Mouse (Mus musculus) lung, postnatal 10 days (tissue): ENCODE measurements at regions not wholly inside any gene's neighbourhood (a gene's known extent, or its start where the extent isn't known, plus 50 kb on each side); places are given as distances from the start of the nearest gene placed in this dataset.

Experiments
- DNase-seq: peaks from one replicate; pipeline ENCODE4 v3.0.0; 2021

GRCm38 (mm10) chr6:11647651-11648050, 259.6 kb downstream of the Ndufa4 start:
- DNase-seq, result no peak

DNA sequence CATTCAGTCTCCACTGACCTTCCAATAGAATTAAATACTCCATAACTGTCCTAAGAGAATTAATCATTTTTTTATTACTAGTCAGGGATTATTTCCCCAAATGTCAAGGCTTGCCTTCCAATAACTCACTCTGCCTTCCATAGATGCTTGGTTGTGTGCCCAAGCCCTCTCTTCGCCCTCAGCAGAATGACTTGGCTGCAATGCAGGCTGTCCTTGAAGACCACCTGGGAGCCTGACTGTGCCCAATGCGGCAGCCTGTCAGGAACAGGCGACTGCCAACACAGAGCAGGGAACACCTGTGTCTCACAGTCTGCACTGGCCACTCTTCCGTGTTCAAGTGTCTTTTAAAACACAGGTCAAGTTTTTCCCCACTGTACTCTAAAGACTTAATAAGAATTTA, 294.0 kb downstream of the Ndufa4 start:
- DNase-seq, result no peak

GRCm38 (mm10) chr6:11608214-11608613, 299.1 kb downstream of the Ndufa4 start:
- DNase-seq, result no peak

DNA sequence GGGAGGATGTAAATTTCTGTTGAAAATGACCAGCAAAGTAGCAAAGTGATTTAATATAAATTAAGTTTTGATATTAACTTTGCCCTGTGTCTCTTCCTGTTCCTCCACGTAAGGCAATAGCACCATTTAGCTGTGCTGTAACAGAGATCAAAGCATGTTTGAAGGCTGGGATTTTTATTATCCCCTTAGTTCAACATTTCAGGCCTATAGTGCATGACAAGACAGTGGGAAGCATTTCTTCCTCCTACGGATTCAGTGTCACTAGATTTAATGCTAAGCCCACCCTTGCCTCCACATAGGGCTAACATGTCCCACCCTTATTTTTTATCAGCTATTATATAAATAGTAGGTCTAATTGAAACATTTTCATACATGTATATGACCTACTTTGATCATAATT, 299.6 kb downstream of the Ndufa4 start:
- DNase-seq, result no peak

DNA sequence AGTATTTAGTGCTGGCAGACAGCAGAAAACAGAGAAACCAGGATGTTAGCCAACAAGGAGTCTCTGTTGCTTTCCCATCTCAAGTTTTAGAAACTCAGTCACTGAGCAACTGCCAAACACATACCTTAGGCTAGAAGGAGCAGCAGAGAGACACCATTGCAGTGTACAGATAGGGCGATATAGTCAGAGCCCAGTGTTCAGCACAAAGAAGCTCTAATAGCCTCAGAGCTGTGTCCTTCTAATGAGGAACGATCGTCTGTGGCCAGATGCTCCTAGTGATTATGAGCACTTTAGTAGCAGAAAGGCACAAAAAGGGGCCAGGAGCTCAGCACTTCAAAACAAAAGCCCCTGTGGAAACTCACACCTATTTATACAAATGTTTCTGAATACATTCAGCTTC, 301.2 kb downstream of the Ndufa4 start:
- no peak for DNase-seq

- no peak for DNase-seq
Measured at GRCm38 (mm10) chr6:11605526-11605925, 301.8 kb downstream of the Ndufa4 start.

DNA sequence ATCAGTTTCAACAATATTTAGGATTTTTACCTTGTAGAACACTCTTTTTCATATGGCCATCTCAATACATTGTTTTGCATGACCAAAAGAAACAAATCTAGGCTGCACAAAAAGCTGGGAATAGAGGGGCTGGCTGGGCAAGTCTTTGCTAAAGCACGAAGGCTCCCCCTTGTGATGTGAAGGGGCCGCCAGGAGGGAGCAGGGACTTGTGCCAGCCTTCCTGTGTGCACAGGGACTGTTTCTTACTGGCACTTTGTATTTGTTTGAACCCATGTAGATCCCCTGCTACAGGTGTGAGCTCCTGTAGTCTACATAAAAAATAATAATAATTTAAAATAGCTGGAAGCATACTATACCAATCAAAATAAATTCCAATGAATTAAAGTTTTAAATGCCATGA, 312.4 kb downstream of the Ndufa4 start:
- no peak for DNase-seq

- peak; percentile 11 for DNase-seq
Measured at GRCm38 (mm10) chr6:11593583-11594271, 313.6 kb downstream of the Ndufa4 start.

DNA sequence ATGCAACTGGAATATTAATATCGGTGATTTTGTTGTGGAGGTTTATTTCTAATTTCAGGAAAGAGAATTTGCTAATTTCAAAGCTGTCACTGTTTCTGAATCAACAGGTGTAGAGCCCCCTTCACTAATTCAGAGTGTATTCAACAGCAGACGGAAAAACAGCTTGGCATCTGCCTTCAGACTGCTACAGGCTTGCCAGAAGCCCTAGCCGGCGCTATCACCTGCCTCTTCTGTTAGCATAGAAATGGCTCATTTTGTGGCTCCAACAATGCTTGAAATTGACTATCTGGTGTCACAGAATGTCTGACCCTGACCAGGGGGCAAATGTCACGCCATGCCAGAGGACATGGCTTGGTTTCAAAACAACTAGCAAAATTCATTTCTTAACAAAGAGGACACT, 331.2 kb downstream of the Ndufa4 start:
- no peak for DNase-seq

- no peak for DNase-seq
Measured at GRCm38 (mm10) chr6:11565246-11565645, 342.1 kb downstream of the Ndufa4 start.

GRCm38 (mm10) chr6:11550473-11550872, 356.8 kb downstream of the Ndufa4 start:
- no peak for DNase-seq

DNA sequence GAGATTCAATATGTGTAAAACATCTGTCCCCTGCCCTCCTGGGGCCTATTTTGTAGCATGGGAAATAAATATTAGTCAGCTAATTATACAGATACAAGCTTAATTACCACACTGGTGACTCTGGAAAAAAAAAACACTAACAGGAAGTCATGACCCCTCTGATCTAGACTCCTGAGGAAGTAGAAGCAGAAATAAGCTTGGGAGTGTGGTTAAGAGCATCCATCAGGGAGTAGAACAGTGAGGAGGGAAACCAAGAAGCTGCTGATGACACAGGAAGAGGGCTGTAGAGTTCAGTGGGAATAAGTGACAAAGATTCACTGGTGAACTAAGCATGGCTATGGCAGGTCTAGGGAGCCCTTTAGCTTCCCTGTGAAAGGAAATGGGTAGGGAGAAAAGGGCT, 360.0 kb downstream of the Ndufa4 start:
- no peak for DNase-seq

DNA sequence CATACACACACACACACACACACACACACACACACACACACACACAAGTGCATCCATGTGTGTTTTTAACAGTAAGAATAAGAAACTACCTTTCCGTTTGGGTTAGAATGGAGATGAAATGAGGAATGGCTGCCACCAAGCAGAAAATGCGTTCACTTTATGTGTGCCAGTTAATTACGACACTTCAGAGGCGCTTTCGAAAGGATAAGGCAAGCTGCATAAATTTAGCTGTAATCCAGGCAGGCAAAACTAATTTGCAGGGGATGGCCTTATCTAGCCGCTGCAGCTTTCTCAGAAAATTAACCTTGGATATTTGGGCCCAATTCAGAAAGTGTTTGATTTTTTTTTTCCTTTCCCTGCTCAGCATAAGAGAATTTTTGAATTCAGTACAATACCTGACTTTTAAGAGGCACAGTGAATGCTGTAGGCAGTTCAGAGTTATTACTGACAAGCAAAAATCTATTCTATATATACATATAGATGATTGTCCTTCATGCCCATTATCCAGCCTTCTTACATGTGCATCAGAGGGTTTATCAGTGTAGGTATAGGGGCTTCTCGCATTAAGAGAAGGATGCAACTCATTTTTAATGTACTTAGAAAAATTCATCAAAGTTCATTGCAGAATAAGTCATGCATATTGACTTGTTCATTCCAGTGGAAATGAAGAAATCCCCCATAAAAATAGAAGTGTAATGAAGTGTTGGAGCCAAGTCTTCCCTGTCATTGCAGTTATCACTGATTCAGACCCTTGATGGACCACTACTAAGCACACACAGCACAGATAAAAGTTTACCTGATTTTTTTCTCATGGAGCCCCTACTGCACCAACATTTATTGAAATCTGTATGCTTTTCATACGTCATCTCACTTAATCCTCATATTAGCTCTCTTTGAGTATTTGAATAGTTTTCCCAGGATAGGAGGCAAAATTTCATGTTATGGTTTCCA, 372.1 kb downstream of the Ndufa4 start:
- no peak for DNase-seq

- DNase-seq, result no peak
Measured at GRCm38 (mm10) chr6:11503136-11503535, 404.2 kb downstream of the Ndufa4 start.

DNA sequence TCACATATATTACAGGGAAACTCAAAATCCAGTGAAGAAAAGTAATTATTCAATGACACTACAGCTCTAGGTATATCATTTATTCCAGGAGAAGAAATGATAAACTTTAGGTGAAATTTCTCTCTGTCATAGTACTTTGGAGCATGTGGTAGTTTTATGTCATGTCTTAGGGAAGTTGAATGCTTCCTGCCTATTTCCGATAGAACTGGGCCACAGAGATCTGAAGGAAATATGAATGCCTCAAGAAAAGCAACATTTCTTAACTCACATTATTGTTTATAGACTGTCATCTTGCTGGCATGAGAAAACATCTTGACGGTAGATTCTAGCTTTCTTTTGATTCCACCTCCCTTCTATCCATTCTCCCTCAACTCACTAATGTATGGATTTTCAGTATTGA, 412.9 kb downstream of the Ndufa4 start:
- DNase-seq, result no peak

GRCm38 (mm10) chr6:11476950-11477349, 430.3 kb downstream of the Ndufa4 start:
- no peak for DNase-seq
